Mouse (Mus musculus) natural killer cell, adult 2 months (primary cell): Measurements from ENCODE around the gene Gm2916.
"Not testable (repeated sequence)": the region's sequence is repeated elsewhere in the genome, so short reads cannot be mapped to it uniquely, and the experiment has no call there.

Experiments
- DNase-seq, 2 experiments: peaks; one replicate each; pipeline ENCODE4 v3.0.0; 2022; ENCODE audit warnings: low spot score in 2 of 2

The Gm2916 gene

GRCm38 (mm10) chr14:3883872-3884271, at the start of gene Gm2916:
Gm2916 (plus strand) TSS chr14:3884172.
- not testable (repeated sequence) for DNase-seq

DNA sequence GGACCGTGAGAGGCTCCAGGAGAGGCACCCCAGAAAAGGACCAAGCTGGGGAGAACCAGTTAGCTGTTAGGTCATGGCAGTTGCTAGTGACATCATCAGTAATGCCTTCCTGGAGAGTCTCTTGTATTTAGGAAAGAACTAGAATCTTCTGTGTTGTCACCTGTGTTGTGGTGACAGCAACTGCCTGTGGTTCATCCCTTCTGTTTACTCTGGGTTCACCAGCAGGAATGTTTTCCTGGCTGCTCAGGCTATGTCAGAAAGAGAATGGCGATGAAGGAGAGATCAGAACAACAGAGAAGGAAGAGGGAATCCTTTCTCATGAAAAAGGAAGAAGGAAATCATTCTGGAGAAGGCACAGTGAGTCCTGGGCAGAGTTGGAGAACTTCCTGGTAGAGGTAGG, 38.0 kb upstream of the Gm2916 start, which contains the start of gene Gm3033:
TSS of gene Gm3033 (plus strand) at position 301 of the 400 bp plus-strand sequence.
- not testable (repeated sequence) for DNase-seq

DNA sequence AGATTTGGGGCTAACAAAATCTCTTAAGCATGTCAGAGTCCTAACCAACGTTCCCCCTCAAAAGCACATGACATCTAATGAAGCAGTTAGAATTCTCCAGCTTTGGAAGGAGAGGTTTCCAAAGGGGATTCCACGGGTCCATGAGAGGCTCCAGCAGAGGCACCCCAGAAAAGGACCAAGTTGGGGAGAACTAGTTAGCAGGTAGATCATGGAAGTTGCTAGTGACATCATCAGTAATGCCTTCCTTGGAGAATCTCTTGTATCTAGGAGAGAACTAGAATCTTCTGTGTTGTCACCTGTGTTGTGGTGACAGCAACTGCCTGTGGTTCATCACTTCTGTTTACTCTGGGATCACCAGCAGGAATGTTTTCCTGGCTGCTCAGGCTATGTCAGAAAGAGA, 47.5 kb downstream of the Gm2916 start, which contains the start of gene Gm3029:
TSS of gene Gm3029 (plus strand) at position 301 of the 400 bp plus-strand sequence.
- DNase-seq: not testable (repeated sequence)

DNA sequence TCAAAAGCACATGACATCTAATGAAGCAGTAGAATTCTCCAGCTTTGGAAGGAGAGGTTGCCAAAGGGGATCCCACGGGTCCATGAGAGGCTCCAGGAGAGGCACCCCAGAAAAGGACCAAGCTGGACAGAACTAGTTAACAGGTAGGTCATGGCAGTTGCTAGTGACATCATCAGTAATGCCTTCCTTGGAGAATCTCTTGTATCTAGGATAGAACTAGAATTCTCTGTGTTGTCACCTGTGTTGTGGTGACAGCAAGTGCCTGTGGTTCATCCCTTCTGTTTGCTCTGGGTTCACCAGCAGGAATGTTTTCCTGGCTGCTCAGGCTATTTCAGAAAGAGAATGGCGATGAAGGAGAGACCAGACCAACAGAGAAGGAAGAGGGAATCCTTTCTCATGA, 79.3 kb downstream of the Gm2916 start, which contains the start of gene Gm3095:
TSS of gene Gm3095 (plus strand) at position 301 of the 400 bp plus-strand sequence.
- DNase-seq: not testable (repeated sequence)
